Mouse (Mus musculus) cerebral cortex, adult 2 months (tissue): Measurements from ENCODE around the gene Wfdc2.

ENCODE experiments used
- WGBS: fragments of 180-500 bp; shearing (Covaris S2); methylation state at CpG from one replicate; pipeline ENCODE4 v1.1.7; 2018; 5-methylcytosine and 5-hydroxymethylcytosine counted together

Gene Wfdc2

DNA sequence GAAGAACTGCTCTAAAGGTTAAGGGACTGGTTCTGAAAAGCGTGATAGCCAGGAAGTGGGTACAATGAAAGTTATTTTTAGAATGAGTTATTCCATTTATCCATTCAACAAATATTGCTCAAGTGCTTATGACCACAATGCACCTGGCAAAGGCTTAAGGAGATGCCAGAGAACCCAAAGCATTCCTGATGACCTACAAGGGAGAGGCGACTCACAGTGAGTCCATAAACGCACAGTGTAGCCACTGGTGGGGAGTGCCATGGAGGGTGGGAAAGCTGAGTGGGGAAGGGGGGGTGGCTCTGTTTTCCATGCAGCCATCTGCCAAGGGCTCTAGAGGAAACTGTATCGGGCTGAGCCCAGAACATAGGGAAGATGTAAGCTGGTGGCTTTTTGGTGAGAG lies 12.9 kb upstream of the Wfdc2 start:
- WGBS, result 39% methylated on average over 4 of the region's 4 CpGs

DNA sequence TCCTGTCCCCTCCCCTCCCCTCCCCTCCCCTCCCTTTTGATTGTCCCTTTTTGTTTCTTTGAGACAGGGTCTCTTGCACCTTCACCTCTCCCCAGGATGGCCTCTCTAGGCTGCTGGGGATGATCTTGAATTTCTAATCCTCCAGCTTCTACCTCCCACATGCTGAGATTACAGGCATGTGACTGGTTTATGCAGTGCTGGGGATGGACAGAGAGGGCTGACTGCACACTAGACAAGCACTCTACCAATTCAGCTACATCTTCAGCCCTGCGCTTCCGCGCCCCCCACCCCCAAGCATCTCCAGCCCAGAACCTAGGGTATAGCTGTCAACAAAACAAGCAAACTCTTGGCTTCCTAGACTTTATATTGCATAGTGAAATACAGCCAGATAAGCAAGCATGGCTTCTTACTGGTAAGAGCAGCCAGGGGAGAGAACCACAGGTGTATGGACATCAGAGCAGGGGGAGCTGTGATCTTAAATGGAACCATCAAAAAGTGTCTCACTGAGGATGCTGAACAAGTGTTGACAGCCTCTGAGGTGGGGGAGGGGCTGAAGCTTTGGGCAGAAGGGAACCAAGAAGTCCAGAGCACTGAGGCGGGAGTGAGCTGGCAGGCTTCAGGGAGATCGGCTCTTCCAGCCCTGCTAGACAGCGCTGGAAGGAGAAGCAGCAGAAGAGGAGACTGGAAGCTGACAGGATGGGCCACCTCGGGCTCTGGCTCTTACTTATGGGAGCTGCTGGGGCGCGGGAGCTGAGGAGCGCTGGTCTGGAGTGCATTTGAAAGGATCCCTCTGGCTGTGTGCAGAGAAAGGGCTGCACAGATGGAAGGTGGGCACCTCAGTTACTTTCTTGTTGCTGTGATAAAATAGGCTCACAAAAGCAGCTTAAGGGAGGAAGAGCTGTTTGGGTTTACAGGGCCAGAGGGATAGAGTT lies 12.0 kb upstream of the Wfdc2 start:
- 15% methylated on average over 10 of the region's 10 CpGs for WGBS

DNA sequence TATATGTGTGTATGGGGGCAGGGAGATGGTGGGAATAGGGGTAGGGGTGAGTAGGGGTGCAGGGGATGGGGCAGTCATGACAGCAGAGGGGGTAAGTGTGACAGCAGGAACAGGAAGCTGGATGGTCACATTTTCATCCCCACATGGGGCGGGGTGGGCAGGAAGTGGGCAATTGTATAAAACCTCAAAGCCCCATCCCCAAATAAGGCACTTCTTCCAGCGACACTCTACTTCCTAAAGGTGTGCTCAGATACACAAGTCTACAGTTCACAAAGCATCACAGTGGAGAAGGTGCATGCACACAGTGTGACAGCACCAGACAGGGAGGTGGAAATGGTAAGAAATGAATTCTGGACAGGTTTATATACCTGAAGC lies 11.3 kb upstream of the Wfdc2 start:
- WGBS, result 76% methylated on average over 2 of the region's 2 CpGs

DNA sequence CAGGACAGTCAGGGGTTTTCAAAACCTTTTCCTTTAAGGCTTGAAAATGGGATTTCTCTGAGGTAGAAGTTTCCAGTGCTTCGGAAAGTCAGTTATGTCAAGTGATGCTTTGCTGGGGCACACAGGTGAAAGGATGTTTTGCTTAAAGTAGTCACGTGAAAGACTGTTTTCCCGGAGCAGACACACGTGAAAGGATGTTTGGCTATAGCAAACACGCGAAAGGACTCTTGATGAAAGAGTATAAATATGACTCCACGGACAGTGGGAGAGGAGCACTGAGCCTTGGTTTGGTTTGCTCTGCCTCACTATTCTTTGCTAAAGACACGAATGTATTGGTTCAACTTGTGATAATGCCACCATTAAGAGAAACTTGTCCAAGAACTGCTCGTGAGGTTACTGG lies 10.7 kb upstream of the Wfdc2 start:
- WGBS, result 87% methylated on average over 9 of the region's 9 CpGs

DNA sequence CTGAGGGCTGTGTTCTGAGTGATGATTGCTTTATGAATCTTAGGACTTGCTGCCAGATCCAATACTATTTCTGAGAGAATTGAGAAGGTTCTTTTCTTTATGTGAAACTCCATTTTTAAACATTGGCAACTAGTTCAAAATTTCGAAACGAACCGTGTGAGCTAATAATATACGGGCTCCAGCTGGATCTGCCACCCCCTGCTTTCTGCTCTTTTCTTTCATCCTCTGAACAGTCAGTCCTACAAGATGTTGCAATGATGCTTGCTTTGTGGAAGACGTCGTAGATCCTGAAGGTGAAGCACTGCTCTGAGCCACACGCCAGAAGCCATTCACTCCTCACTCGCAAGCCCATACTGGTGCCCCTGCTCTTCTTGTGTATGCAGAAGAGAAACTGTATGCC lies 3.8 kb upstream of the Wfdc2 start:
- 38% methylated on average over 8 of the region's 8 CpGs for WGBS

DNA sequence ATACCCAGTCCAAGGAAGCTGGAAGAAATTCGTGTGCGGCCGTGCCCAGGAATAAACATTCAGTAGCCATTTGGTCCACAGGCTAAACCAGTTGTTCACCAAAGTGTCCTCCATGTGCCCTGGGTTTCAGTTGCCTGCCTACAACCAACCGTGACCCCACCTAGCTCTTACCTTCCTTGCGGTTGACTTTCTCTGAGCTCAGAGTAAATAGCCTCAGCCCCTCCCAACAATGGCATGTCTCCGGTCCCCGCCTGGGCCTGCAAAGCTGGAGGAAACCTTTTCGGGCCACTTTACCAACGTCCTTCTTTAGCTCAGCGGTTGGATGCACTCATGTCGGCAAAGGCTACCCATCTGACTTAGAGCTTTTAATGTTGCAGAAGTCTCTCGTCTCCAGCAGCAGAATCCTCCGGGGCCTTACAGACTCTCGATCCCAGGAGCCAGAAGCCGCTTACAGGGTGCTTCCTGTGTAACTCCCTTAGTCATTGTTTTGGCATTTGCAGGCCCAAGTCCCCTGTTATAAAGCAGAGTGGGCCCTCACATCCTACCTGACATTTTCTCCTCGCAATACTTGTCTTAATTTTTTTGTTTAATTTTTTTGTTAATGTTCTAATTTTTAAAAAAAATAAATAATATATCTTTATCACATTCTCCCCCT lies 3.1 kb upstream of the Wfdc2 start:
- WGBS, result 66% methylated on average over 16 of the region's 16 CpGs

DNA sequence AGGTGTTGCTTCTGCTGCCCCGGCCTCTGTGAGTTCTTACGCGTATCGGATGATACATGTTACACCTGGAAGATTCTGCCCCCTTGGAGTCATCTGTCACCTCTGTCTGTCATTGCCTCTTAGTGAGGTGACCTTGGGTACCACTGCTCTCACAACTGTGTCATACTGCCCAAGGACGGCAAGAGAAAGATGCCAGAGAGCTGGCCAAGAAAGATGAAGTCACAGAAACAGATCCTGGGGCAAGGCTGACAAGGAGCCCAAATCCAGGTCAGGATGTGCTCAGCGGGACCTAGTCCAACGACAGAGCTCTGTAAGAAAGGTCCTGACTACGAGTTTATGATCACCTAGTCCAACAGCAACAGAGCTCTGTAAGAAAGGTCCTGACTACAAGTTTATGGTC lies 2.1 kb upstream of the Wfdc2 start:
- 94% methylated on average over 8 of the region's 8 CpGs for WGBS

DNA sequence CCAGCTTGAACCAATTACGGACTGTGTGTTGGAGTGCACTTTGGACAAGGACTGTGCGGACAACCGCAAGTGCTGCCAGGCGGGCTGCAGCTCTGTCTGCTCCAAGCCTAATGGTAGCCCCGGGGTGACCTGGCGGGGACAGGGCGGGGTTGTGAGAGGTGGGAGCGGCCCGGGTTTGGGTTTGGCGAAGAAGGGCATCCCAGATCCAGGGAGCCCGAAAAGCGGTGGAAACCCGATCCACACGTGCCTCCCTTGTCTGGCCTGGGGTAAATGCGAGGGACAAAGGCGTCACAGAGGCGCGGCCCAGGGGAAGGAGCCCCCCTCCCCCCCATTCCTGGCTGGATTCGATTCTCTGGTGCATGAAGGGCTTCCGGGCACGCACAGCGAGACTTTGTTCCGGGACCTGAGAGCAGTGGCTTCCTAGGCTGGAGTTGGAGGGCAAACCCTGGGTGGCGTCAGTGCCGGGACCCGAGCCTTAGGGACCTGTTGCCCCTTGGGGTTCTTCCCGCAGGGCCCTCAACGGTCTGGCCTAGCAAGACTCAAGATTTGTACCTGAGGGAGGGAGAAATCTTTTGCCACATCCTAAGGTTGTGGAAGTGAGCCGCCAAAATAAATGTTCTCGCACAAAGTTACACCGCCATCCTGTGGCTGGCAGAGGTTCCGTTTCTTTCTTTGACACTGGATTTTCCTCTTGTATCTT lies 1.3 kb downstream of the Wfdc2 start:
- 4% methylated on average over 32 of the region's 32 CpGs for WGBS

DNA sequence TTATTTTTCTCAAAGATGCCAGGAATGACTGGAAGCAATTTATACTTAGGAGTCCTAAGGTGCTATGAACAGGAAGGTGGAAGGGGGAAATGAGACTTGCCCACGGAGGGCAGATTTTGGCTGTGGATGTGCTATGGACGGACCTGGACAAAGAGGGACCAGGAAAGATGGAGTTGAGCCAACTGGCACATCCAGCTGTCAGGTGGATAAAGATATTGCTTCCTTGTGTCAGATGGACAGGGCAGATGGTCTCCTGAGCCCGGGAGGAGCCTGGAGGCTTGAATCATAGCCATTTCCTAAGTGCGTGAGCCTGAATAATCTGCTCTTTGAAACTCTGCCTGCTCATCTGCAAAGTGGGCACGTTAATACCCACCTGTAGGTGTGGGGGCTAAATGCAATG lies 2.1 kb downstream of the Wfdc2 start:
- 39% methylated on average over 5 of the region's 5 CpGs for WGBS

DNA sequence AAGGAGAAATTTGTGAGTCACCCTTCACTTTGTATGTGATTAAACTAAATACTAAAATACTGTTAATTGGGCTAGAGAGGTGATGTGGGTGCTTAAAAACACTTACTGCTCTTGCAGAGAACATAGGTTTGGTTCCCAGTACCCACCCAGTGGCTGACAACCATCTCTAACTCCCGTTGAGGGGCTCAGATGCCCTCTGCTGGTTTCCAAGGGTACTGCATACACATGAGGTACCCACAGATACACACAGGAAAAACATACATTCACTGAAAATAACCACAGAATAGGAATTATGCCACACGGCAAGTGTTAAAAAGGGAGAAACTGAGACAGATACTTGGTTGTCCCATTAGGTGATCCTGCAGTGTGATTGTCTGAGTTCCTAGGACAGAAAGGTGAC lies 4.8 kb downstream of the Wfdc2 start:
- 84% methylated on average over 2 of the region's 2 CpGs for WGBS

DNA sequence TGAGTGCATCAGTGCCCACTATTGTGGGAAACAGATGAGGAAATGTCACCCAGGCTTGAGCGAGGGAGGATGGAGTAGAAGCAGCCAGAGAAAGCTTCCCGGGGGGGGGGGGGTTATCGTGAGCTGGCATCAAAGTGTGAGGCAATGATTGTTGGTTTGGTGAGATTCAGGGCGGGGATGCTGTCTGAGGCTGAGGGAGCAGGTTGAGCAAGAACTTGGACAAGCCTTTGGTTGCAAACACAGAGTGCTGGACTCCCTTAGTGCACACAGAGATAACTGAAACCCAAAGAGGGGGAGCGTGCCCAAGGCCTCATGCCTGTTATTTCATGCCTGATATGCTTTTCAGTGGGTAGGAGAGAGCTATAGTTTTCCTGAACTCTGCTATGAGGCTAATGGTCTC lies 5.2 kb downstream of the Wfdc2 start:
- WGBS, result 92% methylated on average over 5 of the region's 5 CpGs

DNA sequence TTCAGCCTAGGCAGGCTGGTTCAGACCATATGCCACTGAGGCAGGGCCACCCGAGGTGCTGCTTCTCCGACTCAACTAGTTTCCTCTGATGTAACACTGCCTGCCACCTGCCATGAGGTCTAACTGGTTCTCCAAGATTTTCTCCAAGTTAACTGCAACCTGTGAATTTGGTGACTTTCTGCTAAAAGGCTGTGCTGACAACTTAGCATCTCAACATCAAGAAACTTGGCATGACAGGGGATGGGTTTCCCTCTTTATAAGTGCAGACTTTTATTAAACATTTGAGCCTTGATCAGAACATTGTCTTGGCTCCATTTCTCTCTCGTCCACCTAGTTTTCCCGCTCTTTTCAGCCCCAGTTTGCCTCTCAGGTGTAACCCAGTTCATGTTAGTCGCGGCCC lies 11.1 kb downstream of the Wfdc2 start, which contains the start of gene Spint3:
Spint3 (minus strand) TSS at position 101 of the 400 bp plus-strand sequence.
- WGBS, result 93% methylated on average over 6 of the region's 6 CpGs

DNA sequence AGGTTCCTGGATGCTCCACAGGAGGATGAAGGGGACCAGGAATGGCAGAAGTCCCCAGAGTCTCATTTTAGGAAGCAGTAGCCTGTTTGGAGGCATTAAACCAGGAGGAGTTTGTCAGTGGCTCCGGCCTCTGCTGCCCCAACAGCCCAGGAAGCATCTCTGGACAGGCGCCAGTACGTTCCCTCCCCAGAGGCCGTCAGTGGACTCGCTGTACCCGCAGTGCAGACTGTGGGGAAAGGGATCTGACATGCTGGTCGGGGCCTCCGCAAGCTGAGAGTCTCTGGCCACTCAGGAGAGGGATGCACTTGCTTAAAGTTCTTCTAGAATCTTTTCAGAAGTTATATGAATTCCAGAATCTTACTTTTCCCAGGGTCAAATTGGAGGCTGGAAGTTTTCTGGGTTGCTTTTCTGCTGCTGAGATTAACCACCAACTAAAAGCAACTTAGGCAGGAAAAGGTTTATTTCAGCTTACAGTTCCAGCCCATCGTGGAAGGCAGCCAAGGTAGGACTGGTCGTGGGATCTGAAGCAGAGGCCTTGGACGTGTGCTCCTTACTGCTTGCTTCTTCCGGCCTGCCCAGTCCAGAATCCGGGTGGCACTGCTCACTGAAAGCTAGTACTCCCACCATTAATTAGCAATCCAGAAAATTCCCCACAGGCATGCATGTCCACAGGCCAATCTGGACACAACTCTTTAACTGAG lies 23.0 kb downstream of the Wfdc2 start, which contains the start of gene Wfdc6a:
Wfdc6a (minus strand) TSS at position 423 of the 701 bp plus-strand sequence.
- 59% methylated on average over 13 of the region's 13 CpGs for WGBS

DNA sequence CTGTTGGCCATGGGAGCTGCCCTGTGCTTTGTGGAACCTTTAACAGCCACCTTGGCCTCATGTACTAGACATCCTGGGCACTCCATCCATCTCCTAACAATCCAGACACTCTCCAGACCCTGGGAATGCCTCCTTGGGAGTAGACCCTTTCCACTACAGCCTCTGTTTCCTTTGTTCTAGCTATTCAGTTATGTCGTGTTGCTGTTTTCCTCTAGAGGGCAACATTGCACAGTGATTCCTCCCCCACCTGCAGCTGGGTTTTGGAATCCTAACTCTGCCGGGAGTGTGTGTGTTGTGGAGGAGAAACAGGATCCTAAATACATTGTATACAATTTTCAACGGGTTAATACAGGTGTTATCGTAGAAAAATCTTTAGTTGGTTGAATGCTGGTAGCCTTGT lies 29.8 kb downstream of the Wfdc2 start:
- 7% methylated on average over 4 of the region's 4 CpGs for WGBS

DNA sequence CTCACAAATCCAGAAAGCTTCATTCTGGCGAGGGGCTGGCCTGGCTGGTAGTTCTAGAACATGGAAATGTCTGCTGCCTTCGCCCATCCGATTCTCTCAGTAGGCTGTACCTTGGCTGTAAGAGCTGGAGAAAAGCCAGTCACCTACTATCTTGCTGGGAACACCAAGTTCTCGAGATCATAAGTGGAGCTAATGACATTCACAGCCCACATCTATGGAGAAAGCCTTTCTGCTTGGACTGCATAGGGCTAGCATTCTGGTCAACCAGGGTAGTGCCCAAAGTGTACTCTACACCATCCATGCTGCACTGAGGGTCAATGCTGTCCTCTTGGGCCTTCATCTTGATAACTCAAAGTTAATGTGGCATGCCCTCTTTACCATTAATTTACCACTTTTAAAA lies 31.3 kb downstream of the Wfdc2 start, which contains the start of gene Eppin:
Eppin (minus strand) TSS at position 101 of the 400 bp plus-strand sequence.
- 79% methylated on average over 4 of the region's 4 CpGs for WGBS

DNA sequence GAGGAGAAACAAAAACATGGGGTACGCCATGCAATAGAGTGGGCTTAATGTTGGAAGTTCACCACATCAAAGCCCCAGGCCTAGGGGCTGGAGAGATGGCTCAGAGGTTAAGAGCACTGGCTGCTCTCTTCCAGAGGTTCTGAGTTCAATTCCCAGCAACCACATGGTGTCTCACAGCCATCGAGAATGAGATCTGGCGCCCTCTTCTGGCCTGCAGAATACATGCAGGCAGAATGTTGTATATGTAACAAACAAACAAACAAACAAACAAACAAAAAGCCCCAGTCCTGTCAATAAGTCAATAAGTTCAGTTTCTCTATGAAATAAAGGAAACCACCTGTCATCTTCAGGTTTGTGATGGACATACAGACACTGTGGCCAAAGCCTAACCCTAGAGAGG lies 38.0 kb downstream of the Wfdc2 start:
- WGBS, result 66% methylated on average over 3 of the region's 3 CpGs

DNA sequence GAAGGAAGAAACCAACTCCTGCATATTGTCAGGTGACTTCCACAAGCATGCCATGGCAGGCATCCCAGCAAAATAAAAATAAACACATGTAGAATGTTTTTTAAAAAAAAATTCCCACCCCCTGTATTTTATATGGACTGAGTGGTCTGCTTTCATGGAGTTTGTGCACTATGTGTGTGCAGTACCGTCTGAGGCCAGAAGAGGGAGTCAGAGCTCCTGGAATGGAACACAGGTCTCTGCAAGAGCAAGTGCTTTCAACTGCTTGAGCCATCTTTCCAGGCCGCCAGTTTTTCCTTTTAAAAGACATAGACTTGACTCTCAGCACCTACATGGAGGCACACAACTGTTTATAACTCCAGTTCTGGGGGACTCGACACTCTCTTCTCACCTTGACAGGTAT lies 41.3 kb downstream of the Wfdc2 start:
- 86% methylated on average over 3 of the region's 3 CpGs for WGBS

DNA sequence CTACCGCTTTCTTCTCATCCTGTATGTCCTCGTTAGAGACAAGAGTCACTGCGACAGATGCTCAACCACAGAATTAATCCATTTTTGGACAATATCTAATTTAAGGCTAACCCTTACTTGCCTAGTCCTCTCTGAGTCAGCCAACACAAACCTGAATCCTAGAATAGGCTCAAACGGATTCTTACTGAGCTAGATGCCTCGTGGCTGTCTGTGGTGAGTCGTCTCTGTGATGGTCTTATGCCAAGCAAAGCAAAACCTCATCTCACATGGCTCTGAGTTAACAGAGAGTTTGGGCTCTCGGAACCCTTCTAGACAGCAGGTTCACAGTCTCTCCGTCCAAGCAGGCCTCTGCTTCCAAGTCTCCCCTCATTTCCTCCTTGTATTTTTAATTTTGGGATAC lies 42.2 kb downstream of the Wfdc2 start:
- 59% methylated on average over 8 of the region's 8 CpGs for WGBS

DNA sequence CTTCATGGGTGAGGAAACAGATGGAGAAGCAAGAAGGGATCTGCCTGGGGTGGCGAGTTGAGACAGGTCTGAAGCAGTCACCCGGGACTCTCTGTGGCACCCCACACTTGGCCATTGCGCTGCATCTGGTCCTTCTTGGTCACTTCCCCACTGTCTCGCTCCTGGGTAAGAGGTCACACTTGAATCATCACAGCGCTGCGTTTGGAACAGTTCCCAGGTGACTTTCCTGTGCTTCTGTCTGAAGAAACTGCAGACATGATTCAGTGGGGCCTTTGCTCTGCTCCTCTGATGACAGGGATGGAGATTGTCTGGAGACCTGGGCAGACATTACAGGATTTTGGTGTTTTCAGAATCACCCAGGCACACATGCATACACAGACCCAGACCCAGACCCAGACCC lies 46.6 kb downstream of the Wfdc2 start:
- 79% methylated on average over 6 of the region's 6 CpGs for WGBS

DNA sequence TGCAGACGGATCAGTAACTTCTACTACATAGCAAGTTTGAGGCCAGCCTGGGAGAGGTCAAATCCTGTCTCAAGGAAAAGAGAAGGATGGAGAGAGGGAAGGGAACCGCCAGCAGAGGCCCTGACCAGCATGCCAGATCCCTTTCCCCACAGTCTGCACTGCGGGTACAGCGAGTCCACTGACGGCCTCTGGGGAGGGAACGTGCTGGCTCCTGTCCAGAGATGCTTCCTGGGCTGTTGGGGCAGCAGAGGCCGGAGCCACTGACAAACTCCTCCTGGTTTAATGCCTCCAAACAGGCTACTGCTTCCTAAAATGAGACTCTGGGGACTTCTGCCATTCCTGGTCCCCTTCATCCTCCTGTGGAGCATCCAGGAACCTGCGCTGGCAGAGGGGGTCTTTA lies 51.3 kb downstream of the Wfdc2 start, which contains the start of the genes Wfdc6b and Wfdc8:
Wfdc6b (plus strand) TSS at position 52 of the 400 bp plus-strand sequence.
Wfdc8 (minus strand) TSS at position 156 of the 400 bp plus-strand sequence.
- 64% methylated on average over 8 of the region's 8 CpGs for WGBS

DNA sequence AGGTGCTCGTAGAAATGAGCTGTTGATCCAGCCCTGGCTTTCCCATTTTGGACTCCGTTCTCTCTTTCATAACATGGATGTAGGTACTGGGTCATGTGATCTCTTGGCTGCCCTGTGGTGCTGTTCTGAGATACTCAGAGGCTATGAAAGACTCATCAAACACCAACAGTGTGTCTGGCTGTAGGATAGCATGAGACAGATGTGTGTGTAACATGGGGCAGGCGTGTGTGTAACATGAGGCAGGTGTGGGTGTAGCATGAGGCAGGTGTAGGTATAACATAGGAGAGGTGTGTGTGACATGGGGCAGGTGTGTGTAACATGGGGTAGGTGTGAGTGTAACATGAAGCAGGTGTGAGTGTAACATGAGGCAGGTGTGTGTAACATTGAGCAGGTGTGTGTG lies 53.2 kb downstream of the Wfdc2 start:
- WGBS, result 96% methylated on average over 3 of the region's 3 CpGs
